Mouse (Mus musculus) c-Kit-positive CD71-positive TER-119-negative erythroid progenitor cells, embryonic 14.5 days (primary cell): ENCODE data around the gene Gm3486.
"Not testable (repeated sequence)": the region's sequence is repeated elsewhere in the genome, so short reads cannot be mapped to it uniquely, and the experiment has no call there.

Experiments used
- DNase-seq: peaks from one replicate; pipeline ENCODE4 v3.0.0-alpha.2; 2013; ENCODE audit warnings: low read depth

Gene Gm3486

GRCm38 (mm10) chr14:41489385-41489784, at the start of gene Gm3486:
TSS of gene Gm3486 (minus strand) at chr14:41489485.
- not testable (repeated sequence) for DNase-seq

- not testable (repeated sequence) for DNase-seq
Measured at GRCm38 (mm10) chr14:41524695-41525094, 35.4 kb upstream of the Gm3486 start.

GRCm38 (mm10) chr14:41520683-41521082, 31.4 kb upstream of the Gm3486 start:
- DNase-seq = not testable (repeated sequence)

GRCm38 (mm10) chr14:41453418-41453817, 35.9 kb downstream of the Gm3486 start, which contains the start of gene Gm7954:
TSS of gene Gm7954 (minus strand) at chr14:41453518.
- DNase-seq = not testable (repeated sequence)
